Mouse (Mus musculus) frontal cortex, postnatal 14 days (tissue): ENCODE data around the gene Jak1.

ENCODE experiments used
- DNase-seq, 2 experiments: peaks; one replicate each; pipeline ENCODE4 v3.0.0; 2022; ENCODE audit warnings: low spot score in 2 of 2

The Jak1 gene

DNA sequence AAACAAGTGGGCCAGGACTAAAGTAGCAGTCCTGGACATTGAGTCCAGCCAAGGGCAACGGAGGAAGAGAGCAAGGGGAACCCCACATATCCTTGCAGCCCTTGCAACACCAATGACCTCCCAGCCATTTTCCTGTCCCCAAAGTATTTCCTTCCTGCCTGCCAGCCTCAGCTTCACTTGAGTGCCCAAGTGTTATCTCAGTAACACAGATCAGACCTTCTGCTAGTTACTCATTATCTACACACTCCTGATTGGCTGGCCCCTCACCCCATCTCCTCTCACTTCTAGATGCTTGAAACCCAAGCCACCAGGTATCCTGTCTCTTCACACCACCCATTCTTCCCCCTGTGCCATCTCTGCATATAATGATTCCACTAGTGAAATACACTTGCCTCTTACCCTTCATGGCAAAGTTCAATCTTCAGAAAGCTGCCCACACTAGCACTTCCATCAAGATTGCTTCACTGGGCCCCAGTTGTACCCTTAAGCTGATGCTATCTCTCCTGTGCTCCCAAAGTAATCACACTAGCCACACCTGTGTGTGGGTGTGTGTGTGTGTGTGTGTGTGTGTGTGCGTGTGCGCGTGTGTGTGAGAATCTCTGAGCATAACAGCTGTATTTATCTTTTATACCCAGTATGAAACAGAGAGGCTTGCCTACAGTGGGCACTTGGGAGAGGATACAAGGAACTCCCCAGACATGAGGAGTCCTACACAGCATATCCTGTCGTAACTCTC is 72.7 kb downstream of the Jak1 start:
- no peak for DNase-seq

DNA sequence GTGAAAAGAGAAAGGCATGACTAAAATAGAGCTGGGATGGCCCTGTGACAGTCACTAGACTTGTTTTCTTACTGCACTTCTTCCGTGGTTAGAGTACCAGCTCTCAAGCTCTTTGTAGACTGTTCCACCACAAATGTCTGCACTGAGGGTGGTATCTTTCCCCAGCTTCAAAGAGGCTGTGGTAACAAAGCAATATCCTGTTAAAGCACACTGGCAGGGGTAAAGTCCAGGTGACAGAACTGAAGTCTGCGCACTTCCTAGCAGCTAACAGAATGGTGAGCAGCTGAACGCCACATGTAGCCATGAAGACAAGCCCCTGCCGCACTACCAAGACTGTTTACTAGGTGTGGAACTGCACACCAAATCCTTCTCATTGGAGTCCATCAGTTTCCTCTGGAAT is 77.7 kb downstream of the Jak1 start:
- DNase-seq: no peak

DNA sequence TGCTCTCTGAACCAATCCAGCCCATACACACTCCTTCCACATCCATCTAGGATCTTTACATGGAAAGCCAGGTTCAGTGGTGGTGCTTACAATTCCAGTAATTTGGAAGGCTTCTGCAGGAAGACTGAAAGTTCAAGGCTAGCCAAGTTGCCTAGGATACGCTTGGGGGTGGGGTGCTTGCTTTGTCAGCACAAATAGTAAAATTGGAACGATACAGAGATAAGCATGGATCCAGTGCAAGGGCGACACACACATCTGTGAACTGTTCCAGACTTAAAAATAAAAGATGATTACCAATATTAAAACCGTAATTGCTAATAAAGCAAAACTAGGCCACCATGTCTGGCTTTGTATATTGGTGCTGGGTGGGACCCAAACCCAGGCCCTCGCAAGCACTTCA is 78.5 kb downstream of the Jak1 start:
- DNase-seq: no peak

DNA sequence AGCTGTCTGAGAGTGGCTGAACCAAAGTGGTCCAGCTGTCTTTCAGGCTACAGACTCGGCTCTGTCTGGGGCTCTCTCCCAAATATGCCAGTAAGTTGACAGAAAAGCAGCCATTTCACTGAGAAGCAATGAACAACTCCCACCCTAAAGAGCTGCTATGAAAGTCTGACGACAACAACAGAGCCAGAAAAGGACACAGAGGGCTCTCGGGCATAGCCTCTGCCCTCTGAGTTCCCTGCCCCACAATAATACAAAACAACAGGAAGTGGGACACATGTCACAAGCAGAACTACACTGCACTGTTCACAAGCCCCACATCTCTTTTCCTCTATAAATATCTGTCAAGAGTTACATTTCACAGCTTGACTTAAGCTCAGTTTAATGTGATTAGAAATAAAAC is 79.9 kb downstream of the Jak1 start:
- DNase-seq: no peak

DNA sequence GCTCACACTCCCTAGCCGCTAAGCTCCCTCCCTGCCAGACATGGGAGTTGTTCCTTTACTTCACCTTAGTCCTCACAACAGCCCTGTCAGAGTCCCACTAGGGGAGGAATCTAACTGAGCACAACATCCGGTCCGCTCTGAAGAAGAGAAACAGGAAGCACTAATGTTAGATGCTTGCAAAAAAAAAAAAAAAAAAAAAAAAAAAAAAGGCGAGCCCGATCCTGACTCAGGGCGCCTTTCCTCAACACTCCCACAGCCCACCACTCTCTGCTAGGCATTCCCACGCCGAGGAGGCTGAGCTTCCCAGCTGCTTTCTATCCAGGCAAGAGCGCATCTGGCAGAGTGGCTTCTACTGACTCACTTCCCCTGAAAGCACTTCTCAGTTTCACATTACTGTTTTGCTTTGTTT is 82.5 kb downstream of the Jak1 start:
- no peak for DNase-seq

DNA sequence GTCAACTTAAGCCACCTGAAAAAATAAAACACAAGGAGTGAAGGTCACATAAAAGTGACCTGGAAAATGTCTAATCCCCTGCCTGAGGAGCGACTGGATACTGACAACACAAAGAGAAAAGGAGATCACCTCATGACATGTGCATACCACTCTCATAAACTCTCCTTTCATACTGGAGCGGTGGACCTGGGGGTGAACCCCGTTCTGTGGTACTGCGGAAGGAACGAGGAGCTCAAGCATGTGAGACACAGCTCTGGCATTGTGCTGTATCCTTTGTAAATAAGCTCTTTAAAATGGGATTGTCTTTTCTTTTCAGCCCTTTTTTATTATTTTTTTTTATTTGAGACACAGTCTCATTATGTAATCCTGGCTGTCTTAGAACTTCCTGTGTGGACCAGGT is 84.4 kb downstream of the Jak1 start:
- DNase-seq: no peak

DNA sequence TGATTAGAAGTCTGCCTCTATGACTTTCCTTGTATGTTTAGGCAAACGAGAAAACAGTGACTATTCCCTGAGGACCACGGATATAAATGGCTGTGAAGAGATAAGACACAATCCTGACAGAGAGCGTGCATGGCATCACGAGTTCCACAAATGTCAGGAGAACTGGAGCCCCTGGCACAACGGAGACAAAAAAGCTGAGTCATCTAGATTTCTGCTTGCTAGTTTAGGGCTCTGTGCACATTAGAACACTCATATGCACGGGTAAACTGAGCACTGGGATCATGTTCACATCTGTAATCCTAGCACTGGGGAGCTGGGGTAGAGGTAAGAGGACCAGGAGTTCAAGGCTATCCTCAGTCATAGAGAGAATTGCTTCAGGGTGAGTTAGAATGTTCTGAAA is 85.2 kb downstream of the Jak1 start:
- no peak for DNase-seq

DNA sequence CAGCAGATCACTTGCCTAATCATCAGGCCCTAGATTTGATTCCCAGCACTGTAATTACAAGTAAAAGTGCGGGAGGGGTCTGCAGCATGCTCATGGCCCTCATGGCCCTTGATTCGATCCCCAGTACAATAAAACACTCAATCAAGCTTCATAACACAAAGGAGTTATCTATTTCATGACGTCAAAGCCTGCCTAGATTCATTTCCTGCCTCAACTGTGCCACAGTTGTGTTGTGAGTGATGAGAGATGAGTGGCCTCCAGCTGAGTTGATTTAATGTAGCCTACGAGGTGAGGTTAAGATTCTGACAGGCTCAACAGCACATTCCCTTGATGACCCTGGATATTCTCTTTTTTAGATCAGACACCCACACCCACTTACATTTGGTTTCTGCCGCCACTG is 86.0 kb downstream of the Jak1 start:
- DNase-seq: no peak

DNA sequence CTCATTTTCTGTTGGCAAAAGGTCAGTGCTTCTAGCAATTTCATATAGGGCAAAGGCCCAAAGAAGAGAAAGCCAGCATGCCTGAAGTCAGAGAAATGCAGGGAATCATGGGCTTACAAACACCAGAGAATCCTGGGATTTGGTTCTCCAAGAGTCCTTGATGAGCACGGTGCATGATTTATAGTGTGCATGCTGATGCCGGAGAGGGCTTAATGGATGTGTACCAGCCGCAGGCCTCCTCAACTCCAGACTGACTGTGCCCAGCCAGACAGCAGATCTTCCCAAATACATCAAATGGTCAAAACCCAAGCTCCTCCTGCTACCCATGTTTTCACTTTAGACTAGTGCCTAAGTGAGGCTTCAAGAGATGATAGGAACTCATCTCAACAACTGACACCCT is 87.3 kb downstream of the Jak1 start:
- DNase-seq: no peak

DNA sequence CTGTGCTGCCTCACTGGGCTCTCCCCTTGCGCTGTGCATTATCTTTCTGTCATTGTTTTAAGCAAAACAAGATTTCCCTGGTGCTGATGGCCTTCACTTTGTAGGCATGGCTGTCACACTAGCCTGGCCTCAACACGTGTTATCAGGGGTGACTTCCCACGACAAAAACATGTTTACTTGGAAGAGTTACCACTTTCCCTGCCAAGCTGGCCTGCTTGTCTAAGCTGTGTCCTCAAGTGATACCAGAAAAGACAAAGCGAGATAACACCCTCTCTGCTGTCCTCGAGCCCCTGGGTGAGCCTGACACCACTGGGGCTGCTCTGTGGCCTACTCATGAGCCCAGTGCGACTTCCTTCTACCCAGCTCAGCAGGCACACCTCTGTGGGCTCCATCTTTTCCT is 89.0 kb downstream of the Jak1 start:
- no peak for DNase-seq

DNA sequence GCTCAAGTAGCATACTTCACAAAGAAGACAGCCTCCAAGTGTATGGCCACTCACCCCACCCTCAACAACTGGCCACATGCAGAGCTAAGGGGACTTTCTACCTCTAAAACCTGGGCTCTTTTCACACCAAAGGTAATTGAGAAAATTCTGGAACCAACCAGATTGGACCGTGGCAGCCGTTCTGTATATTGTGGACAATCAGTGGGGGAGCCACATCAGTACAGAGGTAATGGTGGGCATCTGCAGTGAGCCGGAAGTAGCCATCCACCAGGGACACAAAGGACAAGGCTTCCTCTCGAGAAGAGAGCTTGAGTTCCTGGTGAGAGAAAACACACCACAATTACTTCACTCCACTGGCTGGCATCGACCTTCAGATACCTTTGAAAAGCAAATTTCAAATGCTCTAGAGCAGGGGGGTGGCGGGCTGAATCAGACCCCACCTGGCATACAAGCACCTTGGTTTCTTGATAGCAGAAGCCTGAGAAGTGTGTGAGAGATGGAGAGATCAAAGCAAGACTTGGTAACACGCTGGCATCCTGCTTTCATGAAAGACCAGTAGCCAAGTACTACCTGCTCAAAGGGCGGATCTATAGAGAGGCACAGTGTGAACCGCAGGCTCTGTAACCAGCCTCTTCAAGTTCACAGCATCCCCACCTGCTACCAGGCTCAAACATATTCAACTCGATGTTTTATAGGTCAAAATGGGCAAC is 90.0 kb downstream of the Jak1 start:
- no peak for DNase-seq

DNA sequence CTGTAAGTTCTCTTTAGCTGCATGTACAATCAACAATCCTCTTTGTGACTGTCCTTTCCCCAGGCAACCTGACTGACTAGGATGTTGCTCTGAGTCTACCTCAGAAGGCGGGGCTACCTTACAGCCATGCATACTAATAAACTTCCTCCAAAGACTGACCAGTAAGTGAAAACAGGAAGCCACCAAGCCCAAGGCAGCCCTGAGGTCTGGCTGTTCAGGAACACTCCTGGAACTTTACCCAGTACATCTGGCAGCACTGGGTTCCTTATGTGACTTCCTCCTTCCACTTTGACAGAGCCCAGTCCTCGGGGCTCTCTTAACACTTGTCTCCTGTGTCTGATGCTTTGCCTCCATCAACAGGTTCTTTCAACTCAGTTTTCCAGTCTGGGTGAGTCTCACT is 92.3 kb downstream of the Jak1 start:
- DNase-seq: no peak

DNA sequence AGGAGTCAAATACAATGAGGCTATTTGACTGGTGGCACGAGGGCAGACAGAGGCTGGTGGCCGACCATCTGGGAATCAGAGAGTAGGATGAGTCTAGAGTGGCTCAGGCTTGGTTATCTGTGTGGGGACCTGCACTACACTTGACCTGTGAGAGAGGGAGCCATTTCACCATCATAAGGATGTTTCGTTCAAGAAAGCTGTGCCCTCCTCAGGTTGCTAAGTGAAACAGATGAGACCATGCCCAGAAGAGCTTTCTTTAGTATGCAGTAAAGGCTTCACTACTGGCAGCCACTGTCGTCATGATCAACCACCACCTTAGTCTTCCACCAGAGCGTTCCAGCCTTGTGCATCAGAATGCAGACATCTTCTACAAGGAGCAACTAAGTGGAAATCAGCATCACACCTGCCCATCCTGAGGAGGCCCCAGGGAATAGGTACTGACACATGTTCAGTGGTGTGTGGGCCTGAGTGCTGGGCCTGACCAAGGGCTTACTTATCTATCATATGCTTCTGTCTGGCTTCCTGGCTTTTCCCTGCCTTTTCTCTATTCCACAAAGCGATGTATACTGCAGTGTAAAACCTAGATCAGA is 96.8 kb downstream of the Jak1 start:
- DNase-seq: no peak

DNA sequence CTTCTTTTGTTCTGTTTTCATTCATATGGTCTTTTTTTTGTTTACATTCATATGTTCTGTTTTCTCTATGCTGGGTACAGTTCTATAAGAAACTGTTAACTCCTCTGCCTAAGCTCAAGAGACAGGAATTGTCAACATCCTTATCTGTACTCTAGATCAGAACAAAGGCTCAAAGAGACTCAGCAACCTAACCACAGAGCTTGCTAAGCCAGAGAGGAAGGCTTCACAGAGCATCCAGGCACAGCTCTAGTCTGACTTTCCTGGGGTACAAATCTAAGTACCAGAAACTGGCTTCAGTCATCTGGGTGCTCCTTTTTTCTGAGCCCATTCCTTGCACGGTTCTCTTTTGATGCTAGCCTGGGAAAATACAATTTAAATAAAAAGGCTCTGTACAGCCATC is 97.3 kb downstream of the Jak1 start:
- no peak for DNase-seq

DNA sequence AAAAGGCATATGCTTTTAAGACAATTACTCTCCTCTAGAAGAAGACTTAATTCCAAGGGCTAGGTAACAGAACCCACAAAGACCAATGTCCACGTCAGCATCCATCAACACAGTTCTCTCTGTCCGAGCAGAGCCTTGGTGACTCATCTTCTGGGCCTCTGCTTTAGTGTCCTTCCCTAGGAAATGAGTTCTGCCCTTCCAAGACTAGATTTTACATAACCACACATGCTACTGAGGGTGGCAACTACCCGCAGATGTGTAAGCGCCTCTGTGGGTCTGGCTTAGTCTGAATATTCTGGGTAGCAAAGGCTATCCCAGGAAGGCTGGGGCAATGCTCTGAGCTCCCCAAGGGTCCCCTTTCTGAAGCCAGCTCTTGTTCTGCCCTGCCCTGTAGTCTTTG is 99.3 kb downstream of the Jak1 start:
- no peak for DNase-seq

DNA sequence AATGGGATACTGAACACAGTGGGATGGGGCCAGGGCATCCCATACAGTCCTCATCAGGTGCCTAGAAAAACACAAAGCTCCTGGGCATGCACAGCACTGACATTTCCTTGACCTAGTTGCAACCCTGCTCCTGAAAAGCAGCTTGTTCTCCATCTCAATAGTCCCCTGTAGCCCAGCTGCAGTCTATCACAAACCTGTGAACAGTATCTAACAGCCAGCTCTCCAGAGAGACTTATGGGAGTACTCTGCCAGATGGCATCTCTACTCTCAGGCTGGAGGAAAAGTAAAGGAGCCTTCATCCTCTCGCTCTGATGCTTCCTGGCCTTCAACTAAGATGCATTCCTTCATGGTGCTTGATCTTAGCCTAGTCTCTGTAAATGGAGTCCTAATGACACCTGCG is 100.4 kb downstream of the Jak1 start:
- DNase-seq: no peak

DNA sequence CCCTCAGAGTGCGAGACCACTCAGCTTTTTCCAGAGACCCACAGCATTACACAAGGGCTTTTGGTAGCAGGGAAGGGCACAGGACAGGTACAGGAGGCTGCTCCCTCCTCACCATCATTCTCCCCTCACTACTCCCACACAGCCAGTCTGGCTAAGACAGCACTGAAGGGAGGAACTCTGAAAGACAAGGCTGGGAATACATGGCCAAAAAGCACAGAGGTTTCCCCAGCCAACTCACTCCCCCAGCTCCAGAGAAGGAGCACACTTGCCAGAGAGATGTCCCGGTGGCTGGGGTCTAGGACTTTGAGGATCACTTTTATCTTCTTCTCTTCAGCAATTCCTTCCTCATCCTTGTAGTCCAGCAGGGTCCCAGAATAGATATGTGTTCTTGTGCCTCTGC is 100.9 kb downstream of the Jak1 start:
- no peak for DNase-seq

DNA sequence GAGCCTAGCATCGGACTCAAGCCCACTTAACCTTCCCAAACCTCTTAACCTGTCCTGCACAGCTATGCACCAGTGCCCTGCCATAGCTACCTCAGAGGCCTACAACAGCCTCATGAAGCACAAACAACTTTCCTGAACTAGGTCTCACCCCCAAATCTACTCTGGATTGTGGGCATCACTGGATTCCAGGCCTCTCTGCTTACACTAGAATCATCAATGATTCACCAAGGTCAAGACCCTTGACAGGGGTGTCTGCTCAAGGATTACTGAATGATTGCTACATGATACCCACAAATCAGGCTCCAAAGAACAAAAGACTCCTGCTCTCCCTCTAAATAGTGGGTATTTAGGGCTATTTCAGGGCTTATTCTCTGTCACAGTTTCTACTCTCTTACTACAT is 104.3 kb downstream of the Jak1 start:
- DNase-seq: no peak

DNA sequence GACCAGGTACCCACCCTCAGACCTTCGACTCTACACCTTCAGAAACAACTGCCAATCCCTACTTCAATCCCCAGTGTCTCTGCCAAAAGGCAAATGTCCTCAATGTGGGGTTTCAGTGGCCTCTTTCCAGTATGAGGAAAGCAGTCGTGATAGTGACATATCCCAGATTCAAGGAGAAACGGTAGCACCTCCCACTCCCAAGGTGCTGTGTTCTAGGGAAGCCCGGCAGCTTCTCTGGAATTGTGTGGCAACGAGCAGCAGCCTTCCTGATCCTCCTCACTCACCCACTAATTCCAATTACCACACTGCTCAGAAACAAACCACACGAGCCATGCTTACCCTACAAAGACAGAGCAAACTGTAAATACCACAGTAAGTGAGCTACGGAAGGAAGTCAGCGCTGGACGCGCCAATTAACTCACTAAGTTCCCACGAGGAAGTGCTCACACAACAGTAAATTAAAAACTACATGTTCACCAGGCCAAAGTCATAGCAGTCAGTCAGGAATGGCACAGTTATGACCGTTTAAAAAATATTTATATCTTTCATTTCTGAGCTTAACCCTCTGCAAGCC is 105.8 kb downstream of the Jak1 start:
- DNase-seq: no peak

DNA sequence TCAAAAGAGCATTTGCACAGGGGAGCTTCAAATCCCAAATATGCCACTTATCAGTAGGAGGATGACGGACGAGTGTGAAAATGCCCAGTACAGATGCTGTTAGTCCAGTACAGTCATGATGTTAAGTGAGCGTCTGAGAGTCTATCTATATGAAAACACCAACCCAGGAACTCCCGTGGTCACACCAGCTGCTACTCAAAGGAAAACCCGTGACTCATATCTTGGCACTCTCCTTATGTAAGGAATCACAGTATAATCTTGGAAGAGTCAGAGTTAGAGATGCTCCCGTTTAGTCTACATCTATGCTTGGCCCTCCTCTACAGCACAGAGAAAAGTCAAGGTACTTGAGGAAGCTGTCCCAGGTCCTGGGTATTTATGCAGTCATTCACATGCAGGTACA is 106.8 kb downstream of the Jak1 start:
- no peak for DNase-seq

DNA sequence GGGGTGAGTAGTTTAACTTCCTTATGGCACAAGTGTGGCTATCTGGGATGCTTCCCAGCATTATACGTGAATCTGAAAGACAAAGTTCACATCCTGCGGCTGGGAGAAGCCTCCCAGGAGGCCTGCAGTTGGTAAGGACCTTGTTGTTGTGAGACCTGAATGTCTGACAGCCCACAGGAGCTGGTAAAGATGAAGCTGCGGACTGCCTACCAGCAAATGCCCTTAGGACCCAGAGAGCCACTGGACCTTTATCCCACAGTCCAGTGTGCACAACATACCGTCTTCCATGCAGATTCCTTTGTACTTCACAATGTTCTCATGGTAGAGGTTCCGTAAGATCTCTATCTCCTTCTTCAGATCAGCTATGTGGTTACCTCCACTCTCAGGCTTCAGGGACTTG is 107.6 kb downstream of the Jak1 start:
- DNase-seq: no peak

DNA sequence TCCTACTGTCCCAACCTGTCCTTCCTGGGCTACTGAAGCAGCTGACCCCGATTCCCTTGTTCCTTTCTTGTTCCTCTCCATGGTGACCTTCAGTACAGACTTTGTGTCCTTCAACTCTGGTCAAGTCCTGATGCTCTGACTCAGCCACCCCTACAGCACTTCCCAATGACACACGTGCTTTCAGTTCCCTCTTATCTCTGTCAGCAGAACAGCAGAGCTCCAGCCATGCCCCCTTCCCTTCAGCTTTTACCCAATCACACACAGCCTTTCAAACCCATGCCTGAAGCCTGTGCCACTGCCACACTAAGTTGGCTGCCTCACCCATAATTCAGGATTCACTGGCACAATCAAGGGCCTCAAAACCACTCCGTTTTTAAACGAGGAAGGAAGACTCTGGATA is 109.5 kb downstream of the Jak1 start:
- DNase-seq: no peak
